Mouse (Mus musculus): Measurements from ENCODE around the gene Cdhr5. TPM values are rescaled to one million over a fixed set of nuclear protein-coding genes. Genes with fewer than 3 reads are reported as not detected.

Gene Cdhr5
- total and polyA plus RNA-seq, 2 experiments from 2014 or later, result not detected

GRCm38 (mm10) chr7:141228279-141229067 is 48.1 kb downstream of the Cdhr5 start, which contains the start of gene Phrf1:
Gene Phrf1, plus strand, starts transcription at chr7:141228784.
- under 1% methylated on average over 73 of the region's 76 CpGs for WGBS
- ATAC-seq (ENCODE audit: insufficient read depth, low read depth) (peak; percentile 92), DNase-seq (ENCODE audit: low spot score) (peak; percentile 92)
- H3K27me3 ChIP-seq (ENCODE audit: control insufficient read depth, insufficient read depth, low read length), result no peaks in the 10 kb centered on the region
- peak within 1 kb of the TSS; percentile 96 for H3K4me3 ChIP-seq (ENCODE audit: low read depth, low read length)
- H3K9me3 ChIP-seq (replicated peaks; ENCODE audit: control insufficient read depth, low read length), result no peaks in the 10 kb centered on the region
- TF ChIP-seq CTCF (IDR thresholded peaks at IDR 0.05; ENCODE audit: low read depth), result peak; percentile 99
- 0 out of 2 replicates have a peak, but pooled peaks have one; percentile 76 for TF ChIP-seq EP300 (IDR thresholded peaks at IDR 0.05; ENCODE audit: low read depth)
- peak within 1 kb of the TSS; percentile 90 for H3K27ac ChIP-seq (ENCODE audit: low read depth)
- peaks cover 32% of the 10 kb centered on the region for H3K36me3 ChIP-seq (replicated peaks; ENCODE audit: control insufficient read depth, insufficient read depth, low read length)
- H3K4me2 ChIP-seq (ENCODE audit: low read depth, low read length), result peak within 1 kb of the TSS; percentile 89
- peak within 1 kb of the TSS; percentile 95 for H3K9ac ChIP-seq (replicated peaks; ENCODE audit: low read depth, low read length)
- H3K4me1 ChIP-seq (ENCODE audit: control insufficient read depth, insufficient read depth), result peaks cover 17% of the 10 kb centered on the region

GRCm38 (mm10) chr7:141227796-141228195 is 48.8 kb downstream of the Cdhr5 start:
- no peak overlapping the region for H3K27ac ChIP-seq (ENCODE audit: low read depth)
- H3K27me3 ChIP-seq (ENCODE audit: control insufficient read depth, insufficient read depth, low read length), result no peaks in the 10 kb centered on the region
- TF ChIP-seq CTCF (IDR thresholded peaks at IDR 0.05; ENCODE audit: low read depth) (no peak), EP300 (IDR thresholded peaks at IDR 0.05; ENCODE audit: low read depth) (no peak)
- WGBS, result 70% methylated on average over 4 of the region's 4 CpGs
- DNase-seq (ENCODE audit: low spot score), result no peak
- H3K9me3 ChIP-seq (replicated peaks; ENCODE audit: control insufficient read depth, low read length), result no peaks in the 10 kb centered on the region
- peaks cover 21% of the 10 kb centered on the region for H3K4me1 ChIP-seq (ENCODE audit: control insufficient read depth, insufficient read depth)
- H3K4me3 ChIP-seq (ENCODE audit: low read depth, low read length), result 0 out of 2 replicates have a peak overlapping the region, but pooled peaks have one; percentile 96
- ATAC-seq (ENCODE audit: insufficient read depth, low read depth), result no peak
- H3K4me2 ChIP-seq (ENCODE audit: low read depth, low read length), result no peak overlapping the region; the same call in 1 of the 2 replicates
- no peak overlapping the region for H3K9ac ChIP-seq (replicated peaks; ENCODE audit: low read depth, low read length)
- peaks cover 25% of the 10 kb centered on the region for H3K36me3 ChIP-seq (replicated peaks; ENCODE audit: control insufficient read depth, insufficient read depth, low read length)

GRCm38 (mm10) chr7:141226535-141226934 is 50.1 kb downstream of the Cdhr5 start:
- peaks cover 29% of the 10 kb centered on the region for H3K4me1 ChIP-seq (ENCODE audit: control insufficient read depth, insufficient read depth)
- no peak overlapping the region for H3K9ac ChIP-seq (replicated peaks; ENCODE audit: low read depth, low read length)
- H3K27ac ChIP-seq (ENCODE audit: low read depth), result no peak overlapping the region
- H3K4me2 ChIP-seq (ENCODE audit: low read depth, low read length), result no peak overlapping the region
- H3K27me3 ChIP-seq (ENCODE audit: control insufficient read depth, insufficient read depth, low read length), result no peaks in the 10 kb centered on the region
- TF ChIP-seq CTCF (IDR thresholded peaks at IDR 0.05; ENCODE audit: low read depth) (no peak), EP300 (IDR thresholded peaks at IDR 0.05; ENCODE audit: low read depth) (no peak)
- H3K9me3 ChIP-seq (replicated peaks; ENCODE audit: control insufficient read depth, low read length), result no peaks in the 10 kb centered on the region
- 82% methylated on average over 6 of the region's 6 CpGs for WGBS
- H3K36me3 ChIP-seq (replicated peaks; ENCODE audit: control insufficient read depth, insufficient read depth, low read length), result peaks cover 13% of the 10 kb centered on the region; the same call in 1 of the 2 replicates
- ATAC-seq (ENCODE audit: insufficient read depth, low read depth) (no peak), DNase-seq (ENCODE audit: low spot score) (no peak)
- H3K4me3 ChIP-seq (ENCODE audit: low read depth, low read length), result no peak overlapping the region

- ATAC-seq (ENCODE audit: insufficient read depth, low read depth) (no peak), DNase-seq (ENCODE audit: low spot score) (no peak)
- Histone ChIP-seq H3K9me3 (replicated peaks; ENCODE audit: control insufficient read depth, low read length) (no peaks in the 10 kb centered on the region), H3K4me2 (ENCODE audit: low read depth, low read length) (peak overlapping the region; percentile 98), H3K9ac (replicated peaks; ENCODE audit: low read depth, low read length) (no peak overlapping the region), H3K27ac (ENCODE audit: low read depth) (peak overlapping the region; percentile 78), H3K4me1 (ENCODE audit: control insufficient read depth, insufficient read depth) (peaks cover 26% of the 10 kb centered on the region), H3K4me3 (ENCODE audit: low read depth, low read length) (no peak overlapping the region), H3K27me3 (ENCODE audit: control insufficient read depth, insufficient read depth, low read length) (no peaks in the 10 kb centered on the region), H3K36me3 (replicated peaks; ENCODE audit: control insufficient read depth, insufficient read depth, low read length) (no peaks in the 10 kb centered on the region)
- TF ChIP-seq CTCF (IDR thresholded peaks at IDR 0.05; ENCODE audit: low read depth) (no peak), EP300 (IDR thresholded peaks at IDR 0.05; ENCODE audit: low read depth) (no peak)
- WGBS, result 65% methylated on average over 4 of the region's 4 CpGs
These were observed 53.8 kb downstream of the Cdhr5 start for GRCm38 (mm10) chr7:141222696-141223215.

GRCm38 (mm10) chr7:141222126-141222467 is 54.5 kb downstream of the Cdhr5 start:
- 1% methylated on average over 8 of the region's 8 CpGs for WGBS

More at GRCm38 (mm10) chr7:141222126-141222467, 54.5 kb downstream of the Cdhr5 start:
- no peak for TF ChIP-seq CTCF (IDR thresholded peaks at IDR 0.05; ENCODE audit: low read depth)
- H3K4me1 ChIP-seq (ENCODE audit: control insufficient read depth, insufficient read depth), result peaks cover 25% of the 10 kb centered on the region
- DNase-seq (ENCODE audit: low spot score) (no peak), ATAC-seq (ENCODE audit: insufficient read depth, low read depth) (no peak)
- no peak overlapping the region for H3K9ac ChIP-seq (replicated peaks; ENCODE audit: low read depth, low read length)
- no peaks in the 10 kb centered on the region for H3K27me3 ChIP-seq (ENCODE audit: control insufficient read depth, insufficient read depth, low read length)
- H3K9me3 ChIP-seq (replicated peaks; ENCODE audit: control insufficient read depth, low read length), result no peaks in the 10 kb centered on the region
- H3K4me2 ChIP-seq (ENCODE audit: low read depth, low read length), result peak overlapping the region; percentile 98
- H3K36me3 ChIP-seq (replicated peaks; ENCODE audit: control insufficient read depth, insufficient read depth, low read length), result no peaks in the 10 kb centered on the region
- H3K4me3 ChIP-seq (ENCODE audit: low read depth, low read length), result peak overlapping the region; percentile 69
- H3K27ac ChIP-seq (ENCODE audit: low read depth), result peak overlapping the region; percentile 78

All from heart, postnatal 0 days (tissue).